Mouse (Mus musculus) common myeloid progenitor, adult 5-6 weeks (primary cell): ENCODE data around the gene Ggct. TPM values are rescaled to one million over a fixed set of nuclear protein-coding genes. Genes with fewer than 3 reads are reported as not detected.

Source experiments
- ATAC-seq: replicated peaks from 2 replicates; pipeline ENCODE4 v1.8.0; 2016; ENCODE audit warnings: low read depth, mild to moderate bottlenecking, moderate TSS enrichment, inconsistent platforms; ENCODE audit not compliant: poor library complexity, severe bottlenecking
- total RNA-seq: library from RNA; stranded (forward); fragments of 200-1000, 187-1606 nt; gene quantifications from 2 replicates; pipeline ENCODE4 v1.2.3, GENCODE M21; 2017

Gene Ggct
- total RNA-seq, result 29.9 and 32.4 TPM in 2 replicates

DNA sequence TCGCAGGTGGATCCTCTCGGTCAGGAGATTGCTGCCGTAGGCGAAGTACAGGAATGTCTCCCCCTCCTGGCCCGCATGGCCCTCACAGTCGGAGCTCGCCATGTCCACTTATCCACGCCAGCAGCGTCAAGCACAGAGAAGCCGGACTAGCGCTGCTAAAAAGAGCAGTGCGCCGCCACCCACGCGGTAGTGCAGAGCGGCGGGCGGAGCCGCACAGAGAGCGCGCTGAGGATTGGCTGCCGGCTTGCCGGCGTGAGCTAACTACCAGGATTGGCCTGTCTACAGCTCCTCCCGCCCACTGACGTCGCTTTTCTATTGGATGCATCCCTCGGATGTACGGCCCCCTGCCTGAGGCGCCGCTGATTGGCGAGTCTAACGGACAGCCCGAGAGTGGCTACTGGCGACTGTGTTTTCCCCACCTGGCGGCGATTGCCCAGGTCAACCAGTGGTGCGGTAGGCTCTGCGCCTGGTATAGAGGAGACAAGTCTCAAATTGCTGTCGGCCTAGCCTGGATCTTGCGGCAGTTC lies at the start of gene Ggct:
Ggct (minus strand) TSS at position 217 of the 527 bp plus-strand sequence.
- peak; percentile 93 for ATAC-seq

DNA sequence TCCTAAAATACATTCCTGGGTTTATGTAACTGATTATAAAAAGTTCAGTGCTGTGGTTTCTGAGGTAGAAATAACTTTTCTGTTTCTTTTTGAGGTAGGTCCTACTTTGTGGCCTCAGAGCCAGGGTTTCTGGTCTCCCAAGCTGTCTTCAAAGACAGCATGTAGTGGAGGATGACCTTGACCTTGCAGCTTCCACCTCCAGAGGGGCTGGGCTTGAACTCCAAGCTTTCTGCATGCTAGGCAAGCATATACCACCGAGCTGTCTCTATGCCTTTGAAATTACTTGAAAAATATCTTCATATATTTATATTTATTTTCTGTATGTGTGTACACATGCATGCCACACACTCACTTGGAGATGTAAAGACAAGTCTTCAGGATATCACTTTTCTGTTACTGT lies 47.3 kb upstream of the Ggct start:
- ATAC-seq, result no peak

DNA sequence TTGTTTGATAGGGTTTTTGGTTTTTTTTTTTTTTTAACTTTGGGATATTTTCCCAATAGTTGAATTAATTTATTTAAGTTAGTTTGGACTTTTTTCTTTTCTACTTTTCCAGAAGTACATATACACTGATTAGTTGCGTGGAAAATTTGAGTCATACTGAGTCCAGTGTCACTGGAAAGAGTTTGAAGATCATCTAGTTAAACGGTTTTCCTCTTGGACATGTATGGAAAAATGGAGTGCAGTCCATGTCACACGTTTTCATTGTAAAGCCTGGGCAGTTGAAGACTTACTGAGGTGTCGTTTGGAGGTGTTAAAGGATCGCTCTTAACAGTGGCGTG lies 46.7 kb upstream of the Ggct start:
- no peak for ATAC-seq

DNA sequence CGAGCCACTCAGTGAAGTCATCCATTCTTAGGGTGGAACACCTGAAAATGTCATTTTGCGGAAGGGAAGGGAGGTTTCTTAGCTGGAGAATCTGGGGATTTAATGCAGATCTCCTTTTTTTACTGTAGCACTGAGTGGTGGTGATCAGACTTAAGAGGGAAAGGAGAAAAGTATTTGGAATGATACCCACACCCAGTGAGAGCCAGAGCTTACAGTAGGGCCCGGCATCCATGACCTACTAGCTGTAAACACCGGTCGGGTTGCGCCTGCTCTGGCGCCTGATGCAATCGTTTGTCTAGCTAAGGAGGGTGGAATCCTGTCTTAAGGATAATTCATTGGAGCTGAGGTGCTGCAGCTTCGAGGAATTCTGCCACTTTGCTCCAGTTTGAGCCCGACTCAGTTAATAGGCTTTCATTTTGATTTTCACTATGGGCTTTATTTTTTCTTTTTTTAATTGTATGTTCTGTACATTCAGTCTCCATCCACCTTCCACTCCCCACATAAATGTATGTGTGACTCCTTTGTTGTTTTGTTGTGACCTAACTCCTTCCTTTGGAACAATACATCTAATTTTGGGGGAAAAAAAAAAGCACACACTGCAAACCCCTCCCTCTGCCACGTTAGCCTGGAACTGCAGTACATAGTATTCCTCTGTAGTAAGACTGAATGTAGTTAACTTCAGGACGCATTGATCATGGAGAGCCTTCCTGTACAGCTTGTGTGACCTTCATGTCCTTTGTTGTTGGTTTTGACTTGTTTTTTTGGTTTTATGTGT lies 46.1 kb upstream of the Ggct start:
- ATAC-seq, result no peak

DNA sequence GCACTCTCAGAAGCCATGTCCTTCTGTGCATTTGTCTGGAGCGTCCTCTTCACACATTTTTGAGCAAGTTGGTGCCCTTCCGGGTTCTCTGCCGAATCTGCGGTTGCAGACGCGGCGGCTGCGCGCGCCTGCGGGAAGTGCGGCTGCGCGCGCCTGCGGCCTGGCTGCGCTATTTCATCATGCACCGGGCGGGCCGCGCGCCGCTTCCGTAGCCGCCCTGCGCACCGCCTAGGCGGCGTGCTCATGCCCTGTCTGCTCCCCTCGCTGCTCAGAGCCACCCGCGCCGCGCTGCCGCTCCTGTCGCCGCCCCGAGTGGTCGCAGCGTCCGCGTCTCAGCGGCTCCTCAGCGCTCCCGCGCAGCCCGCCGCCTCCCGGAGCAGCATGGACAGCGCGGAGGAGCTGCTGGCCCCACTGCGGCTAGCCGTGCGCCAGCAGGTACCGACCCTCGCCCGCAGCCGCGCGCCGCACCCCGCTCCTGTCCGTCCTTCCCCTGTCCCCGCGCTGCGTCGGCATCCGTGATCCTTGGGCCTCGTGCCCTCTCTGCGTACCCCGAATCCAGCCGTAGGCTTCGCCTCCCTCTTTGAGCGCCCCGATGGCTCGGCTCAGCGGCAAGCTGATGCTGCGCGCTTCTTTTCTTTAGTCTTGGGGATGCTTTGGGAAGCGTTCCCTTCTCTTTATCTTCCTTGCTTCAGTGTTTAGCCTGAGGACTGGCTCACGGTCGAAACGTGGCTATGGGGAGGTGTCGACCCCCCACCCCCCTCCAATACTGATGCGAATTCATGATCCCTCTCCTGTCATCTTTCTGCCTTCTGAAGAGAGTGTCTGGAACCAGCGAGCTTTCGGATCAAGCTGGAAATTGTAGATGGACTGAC lies 45.3 kb upstream of the Ggct start, which contains the start of gene Gars:
Gars (plus strand) TSS at position 209 of the 872 bp plus-strand sequence.
- ATAC-seq, result peak; percentile 87

DNA sequence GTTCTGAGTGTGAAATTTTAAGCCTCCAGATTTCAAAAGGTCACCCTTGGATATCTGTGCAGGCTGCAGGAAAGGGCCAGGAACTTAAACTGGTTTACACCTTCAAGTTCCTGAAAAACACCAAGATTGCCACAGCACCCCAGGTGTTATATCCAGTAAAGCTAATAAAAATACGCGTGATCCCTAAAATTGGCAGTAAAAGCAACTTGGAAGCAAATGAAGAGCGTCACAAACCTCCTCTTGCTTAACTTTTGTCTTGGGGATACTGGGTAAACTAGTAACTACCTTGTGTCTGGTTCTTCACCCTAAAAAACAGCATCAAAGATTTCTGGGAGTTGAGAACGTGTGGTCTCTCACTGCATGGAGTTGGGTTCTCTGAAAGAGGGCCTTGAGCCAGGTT lies 44.0 kb upstream of the Ggct start:
- ATAC-seq, result no peak

DNA sequence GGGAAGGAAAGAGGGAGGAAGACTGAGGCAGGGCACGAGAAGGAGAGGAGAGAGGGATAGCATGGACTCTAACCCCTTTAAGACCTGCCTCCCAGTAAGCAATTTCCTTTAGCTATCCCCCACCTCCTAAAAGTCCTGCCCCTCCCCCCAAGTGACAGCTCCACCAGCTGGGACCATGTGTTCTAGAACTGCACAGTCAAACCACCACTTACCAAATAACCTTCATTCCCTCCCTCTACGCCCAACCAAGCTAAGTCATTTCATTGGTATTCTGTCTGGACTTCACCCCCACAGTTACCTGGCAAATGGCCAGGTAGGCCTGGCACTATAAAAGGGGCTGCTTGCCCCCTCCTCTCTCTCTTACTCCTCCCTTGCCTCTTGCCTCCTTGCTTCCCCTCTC lies 34.9 kb upstream of the Ggct start:
- ATAC-seq, result no peak

DNA sequence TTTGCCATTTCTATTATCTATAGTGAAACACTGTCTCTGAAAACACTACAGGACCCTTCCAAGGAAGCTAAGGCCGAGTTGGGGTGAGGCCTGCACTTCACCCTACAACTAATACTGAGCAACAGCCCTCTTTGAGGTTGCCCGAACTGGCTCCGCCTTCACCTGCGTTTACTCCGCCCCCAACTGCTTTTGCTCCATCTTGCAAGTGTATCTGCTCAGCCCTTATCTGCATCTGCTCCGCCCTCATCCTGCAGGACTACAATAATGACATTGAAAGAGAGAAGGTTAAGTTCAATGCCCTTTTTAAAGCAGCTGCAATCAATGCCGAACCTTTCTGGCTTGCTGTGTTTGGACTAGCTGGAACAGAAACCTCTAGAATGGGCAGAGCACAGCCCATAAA lies 29.1 kb upstream of the Ggct start:
- no peak for ATAC-seq

DNA sequence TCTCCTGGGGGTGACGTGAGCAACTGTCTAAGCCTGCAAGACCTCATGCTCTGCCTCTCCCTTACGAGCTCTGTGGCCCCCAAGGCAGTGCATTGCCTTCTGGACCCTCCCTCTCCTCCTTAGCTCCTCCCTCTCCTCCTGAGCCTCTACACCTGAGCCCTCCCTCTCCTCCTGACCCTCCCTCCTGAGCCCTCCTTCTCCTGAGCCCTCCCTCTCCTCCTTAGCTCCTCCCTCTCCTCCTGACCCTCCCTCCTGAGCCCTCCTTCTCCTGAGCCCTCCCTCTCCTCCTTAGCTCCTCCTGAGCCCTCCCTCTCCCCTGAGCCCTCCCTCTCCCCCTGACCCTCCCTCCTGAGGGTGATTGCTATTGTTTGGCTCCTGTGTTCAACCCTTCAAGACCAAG lies 25.7 kb upstream of the Ggct start:
- ATAC-seq, result no peak

DNA sequence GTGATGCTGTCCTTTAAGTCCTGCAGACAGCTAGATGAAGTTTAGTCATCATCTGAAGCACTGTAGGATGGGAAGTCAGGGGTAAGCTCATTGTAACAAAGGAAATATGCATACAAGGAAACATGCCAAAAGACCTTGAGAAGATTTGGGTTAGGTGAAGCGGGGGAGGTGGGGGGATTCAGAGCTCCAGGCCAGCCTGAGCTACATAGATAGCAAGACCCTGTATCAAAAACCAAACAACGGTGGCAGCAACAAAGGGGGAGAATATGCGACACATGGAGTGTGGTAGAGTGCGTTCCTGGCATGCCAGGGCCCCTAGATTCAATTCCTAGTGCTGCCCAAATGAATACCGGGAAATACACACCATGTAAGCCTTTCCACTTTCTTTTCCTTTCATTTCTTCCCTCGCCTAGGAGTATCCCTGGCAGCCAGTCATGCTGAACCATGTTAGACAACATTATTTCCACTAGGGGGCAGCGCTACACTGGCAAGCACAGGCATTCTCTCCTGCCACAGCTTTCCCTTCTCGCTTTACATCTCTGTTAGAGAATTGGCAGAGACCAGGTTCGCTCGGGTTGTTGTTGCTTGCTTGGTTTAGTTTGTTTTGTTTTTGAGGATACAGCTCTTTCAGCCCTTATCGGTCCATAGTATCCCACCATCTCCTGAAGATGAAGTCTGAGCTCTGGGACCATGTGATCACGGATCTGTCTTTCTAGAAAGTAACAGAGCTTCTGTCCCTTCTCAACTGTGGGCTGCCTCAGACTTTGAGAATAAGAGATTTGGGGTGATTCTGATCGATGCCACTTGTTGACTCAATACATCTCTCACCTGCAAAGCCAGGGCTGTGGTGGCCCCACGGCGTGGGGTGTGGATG lies 24.2 kb upstream of the Ggct start:
- ATAC-seq, result peak; percentile 72

DNA sequence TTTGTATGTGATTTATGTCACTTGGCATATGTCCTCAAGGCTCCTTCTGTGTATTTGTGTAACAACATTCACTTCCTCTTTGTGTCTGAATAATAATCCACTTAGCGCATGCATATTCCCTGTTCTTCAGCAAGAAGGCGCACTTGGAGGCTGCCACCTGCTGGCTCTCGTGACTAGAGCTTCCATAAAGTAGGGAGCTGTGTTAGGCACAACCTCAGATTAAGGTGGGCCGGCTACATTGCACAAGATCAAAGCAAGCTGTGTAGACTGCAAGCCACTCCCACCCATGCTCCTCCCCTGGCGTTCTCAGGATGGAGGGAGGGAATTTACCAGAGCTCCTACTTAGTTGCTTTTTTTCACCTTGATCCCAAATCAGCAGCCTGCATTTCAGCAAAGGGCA lies 23.5 kb upstream of the Ggct start:
- peak; percentile 80 for ATAC-seq

DNA sequence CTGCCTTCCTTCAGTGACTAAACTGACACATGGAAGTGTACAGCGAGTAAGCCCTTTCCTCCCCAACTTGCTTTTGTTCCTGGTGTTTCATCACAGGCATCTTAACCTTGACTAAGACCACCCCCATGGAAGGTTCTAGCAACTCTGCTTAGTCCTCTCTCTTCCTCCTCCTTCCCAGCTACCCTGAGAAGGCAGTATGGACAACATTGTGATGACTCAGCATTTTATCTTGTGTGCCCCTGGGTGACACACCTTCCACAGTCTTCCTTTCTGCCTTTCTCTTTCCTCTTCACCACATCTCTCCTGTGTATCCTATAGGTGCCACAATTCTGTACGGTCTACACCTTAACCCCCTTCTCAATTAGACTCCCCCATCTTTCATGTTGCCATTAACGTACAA lies 21.4 kb upstream of the Ggct start:
- no peak for ATAC-seq

DNA sequence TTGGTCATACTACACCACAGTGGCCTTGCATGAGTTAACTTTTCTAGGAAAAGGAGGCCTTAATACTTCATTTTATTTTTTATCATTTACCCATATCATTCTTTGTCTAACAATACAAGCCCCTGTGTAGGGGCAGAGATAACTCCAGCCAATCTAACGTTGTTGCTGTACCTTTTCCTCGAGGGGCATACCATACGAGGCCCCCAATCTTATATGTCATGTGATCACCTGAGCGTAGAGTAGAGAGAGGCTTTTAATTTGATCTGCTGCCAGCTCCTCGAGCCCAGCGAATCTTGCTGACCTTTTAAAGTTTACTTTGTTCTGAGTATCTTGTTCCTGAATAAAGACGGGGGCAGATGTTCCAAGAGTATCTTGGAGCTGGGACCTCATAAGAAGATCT lies 19.8 kb upstream of the Ggct start:
- no peak for ATAC-seq

DNA sequence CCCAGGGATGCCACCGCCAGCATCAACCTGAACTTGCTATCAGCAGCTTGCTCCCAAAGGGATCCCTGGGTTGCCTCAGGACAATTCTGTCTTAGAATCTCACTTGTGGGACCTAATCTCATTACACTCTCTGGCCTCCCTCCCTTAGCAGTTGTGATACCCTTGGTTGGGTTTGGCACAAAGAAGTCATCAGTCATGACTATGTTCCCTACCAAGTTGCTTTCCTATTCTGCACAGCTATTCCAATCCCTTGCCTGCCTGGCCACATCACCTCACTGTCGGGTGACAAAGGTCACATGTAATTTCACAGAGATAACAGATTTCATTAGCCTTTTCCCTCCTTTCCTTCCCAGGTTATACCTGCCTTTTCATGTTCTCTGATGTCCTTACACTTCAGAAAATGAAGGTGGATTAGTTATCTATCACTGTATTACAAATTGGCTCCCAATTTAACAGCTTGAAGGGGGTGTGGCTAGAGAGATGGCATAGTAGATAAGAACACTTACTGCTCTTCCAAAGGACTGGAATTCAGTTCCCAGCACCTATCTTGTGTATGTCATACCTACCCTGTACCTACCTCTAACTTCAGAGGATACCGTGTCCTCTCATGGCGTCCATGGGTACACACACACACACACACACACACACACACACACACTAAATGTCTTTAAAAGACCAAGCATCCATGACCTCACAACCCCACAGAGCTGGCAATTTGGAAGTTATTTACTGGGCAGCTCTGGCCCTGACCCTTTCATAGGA lies 17.8 kb upstream of the Ggct start:
- no peak for ATAC-seq

DNA sequence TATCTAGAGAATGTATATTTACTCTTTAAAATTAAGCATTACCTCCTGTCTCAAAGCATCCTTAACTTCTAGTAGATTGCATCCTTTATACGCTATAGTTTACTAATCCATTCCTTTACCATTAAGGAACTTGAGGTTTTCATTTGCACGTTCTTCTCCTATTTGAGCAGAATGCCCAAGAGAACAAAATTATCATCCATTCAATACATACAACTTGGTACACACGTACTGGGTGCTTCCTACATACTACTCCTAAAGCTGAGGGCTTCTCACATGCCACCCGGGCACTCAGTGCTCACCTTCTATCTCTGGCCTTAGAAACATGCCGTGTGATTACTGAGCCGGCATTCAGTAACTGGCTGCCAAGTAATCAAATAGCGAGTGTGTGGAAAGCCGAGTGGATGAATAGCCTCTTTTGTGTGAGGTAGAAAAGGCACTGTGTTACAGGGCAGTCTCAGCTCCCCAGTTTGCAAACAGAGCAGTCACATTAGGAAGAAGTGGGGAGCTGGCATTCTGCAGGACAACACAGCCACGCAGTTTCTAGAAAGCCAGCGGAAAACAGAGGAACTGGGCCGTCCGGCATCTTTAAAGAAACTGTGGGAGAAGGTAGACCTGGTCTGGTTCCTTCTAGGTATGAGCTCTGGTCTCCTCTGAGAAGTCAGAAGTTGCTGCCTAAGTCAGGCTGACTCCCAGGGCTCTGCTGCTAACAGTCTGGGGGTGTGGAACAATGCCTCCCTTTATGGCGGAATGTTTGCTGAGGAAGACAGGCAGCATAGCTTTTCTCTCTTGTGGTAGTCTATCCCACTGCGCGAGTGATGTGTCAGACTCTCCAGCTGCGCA lies 16.9 kb upstream of the Ggct start:
- ATAC-seq, result no peak

DNA sequence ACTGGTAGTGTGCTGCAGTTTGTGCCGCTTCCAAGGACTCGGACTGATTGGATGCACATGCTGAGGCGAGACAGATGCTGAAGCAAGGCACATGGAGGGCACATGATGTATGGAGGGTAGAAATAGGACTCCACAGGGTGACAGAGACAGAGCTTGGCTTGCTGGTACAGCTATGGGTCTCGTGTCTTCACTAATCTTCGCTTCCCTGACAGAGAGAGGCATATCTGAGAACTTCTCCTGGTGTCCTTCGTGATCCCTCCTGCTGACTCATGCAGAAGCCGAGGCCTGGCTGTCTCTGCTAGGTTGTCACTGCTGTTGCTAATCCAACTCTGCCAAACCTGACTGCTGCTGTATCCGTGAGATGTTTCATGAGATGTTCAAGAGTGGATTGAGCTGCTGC lies 15.7 kb upstream of the Ggct start:
- no peak for ATAC-seq

DNA sequence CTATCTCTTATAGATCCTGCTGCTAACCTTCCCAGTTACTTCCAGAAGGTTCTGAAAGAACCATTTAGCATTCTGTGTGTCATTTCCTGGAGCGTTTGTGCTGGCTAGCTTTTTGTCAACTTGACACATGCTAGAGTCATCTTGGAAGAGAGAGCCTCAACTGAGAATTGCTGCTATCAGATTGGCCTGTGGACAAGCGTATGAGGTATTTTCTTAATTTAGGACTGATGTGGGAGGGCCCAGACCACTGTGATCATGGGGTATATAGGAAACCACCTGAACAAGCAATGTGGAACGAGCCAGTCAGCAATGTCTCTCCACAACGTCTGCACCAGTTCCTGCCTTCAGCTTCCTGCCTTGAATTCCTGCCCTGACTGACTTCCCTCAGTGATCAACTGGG lies 10.8 kb upstream of the Ggct start:
- no peak for ATAC-seq

DNA sequence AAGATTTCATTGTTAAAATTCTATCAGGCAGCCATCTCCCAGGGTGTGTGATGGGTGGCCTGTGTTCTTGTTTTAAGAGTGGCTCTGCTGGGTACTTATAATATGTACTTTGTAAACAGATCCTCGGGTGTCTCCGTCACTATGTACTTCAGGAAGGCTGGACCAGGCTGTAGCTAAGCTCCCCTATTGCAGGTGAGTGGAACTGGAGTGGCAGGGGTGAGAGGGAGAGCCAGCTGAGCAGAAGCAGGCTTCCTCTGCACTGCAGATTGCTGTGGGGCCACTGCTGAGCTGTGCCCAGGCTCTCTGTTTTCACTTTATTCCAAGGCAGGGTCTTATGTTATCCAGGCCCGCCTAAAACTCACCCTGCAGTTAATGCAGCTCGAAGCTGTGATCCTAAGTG lies 9.7 kb upstream of the Ggct start:
- ATAC-seq, result no peak

DNA sequence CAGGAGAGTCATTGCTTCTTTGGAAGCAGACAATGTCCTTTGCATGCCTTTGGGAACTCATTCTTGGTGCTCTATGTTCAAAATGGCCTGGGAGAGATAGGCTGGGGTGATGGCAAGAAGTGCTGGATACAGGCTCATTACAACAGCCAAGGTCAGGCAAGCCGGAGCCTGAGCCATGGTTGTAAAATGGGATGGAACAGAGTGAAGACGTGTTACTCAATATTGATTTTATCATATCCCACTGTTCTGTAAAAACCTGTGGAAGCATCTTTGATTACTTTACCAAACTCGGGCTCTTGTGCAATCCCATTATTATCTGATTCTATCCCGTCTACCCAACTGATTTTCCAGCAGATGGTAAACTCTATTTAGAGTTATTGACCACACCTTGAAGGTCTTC lies 8.6 kb upstream of the Ggct start:
- no peak for ATAC-seq
